Mouse (Mus musculus) lung, postnatal 4 days (tissue): Measurements from ENCODE around the gene Fer.

Experiments used
- DNase-seq, 2 experiments: peaks; one replicate each; pipeline ENCODE4 v3.0.0; 2021

Fer gene

GRCm38 (mm10) chr17:64150717-64151116 is 287.9 kb downstream of the Fer start:
- DNase-seq: no peak

- DNase-seq: no peak
These were observed 304.9 kb downstream of the Fer start for GRCm38 (mm10) chr17:64167731-64168130.

GRCm38 (mm10) chr17:64170019-64170418 is 307.2 kb downstream of the Fer start:
- DNase-seq: peak in 1 of 2 experiments; percentile 23

GRCm38 (mm10) chr17:64172474-64172873 is 309.6 kb downstream of the Fer start:
- no peak for DNase-seq

DNA sequence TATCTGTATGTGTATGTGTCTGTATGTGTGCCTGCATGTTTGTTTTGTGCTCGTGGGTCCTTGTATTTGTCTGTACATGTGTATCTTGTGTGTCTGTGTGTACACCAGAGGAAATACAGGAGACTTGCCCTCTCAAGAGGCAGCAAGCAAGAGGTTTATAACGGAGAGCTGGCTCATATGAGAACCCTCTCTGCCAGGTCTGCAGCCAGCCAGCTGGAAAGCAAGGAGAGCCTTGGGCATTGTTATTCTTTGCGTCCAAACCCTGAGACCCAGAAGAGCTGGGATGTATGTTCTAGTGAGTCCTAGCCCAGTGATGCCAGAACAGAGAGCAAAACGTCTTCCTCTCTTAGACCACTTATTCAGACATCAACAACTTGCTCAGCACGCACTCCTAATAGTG is 317.7 kb downstream of the Fer start:
- no peak for DNase-seq

- no peak for DNase-seq
These were observed 318.4 kb downstream of the Fer start for GRCm38 (mm10) chr17:64181291-64181690.

DNA sequence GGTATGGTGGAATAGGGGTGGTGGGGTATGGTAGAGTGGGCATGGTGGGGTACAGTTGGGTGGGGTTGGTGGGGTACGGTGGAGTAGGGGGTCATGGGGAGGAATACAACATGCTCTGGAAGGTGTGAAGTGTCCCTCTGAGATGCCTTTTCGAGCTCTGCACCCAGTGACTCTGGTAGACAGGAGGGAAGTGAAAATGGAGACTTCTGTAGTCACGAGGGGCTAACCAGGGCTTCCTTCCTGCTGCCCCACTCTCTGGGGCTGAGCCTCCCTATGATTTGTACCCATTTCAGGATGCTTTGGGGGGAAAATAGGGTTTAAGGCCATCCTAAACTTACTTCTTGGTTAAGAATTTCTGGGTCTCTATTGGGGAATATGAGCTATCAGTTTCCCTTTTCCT is 319.7 kb downstream of the Fer start:
- DNase-seq: no peak

- no peak for DNase-seq
These were observed 320.3 kb downstream of the Fer start for GRCm38 (mm10) chr17:64183196-64183595.
